Mouse (Mus musculus): ENCODE results near the gene Elmo3. TPM values are rescaled to one million over a fixed set of nuclear protein-coding genes. Genes with fewer than 3 reads are reported as not detected.

Gene Elmo3
- polyA plus RNA-seq, 1 experiment from 2014 or later = 2.4 TPM

DNA sequence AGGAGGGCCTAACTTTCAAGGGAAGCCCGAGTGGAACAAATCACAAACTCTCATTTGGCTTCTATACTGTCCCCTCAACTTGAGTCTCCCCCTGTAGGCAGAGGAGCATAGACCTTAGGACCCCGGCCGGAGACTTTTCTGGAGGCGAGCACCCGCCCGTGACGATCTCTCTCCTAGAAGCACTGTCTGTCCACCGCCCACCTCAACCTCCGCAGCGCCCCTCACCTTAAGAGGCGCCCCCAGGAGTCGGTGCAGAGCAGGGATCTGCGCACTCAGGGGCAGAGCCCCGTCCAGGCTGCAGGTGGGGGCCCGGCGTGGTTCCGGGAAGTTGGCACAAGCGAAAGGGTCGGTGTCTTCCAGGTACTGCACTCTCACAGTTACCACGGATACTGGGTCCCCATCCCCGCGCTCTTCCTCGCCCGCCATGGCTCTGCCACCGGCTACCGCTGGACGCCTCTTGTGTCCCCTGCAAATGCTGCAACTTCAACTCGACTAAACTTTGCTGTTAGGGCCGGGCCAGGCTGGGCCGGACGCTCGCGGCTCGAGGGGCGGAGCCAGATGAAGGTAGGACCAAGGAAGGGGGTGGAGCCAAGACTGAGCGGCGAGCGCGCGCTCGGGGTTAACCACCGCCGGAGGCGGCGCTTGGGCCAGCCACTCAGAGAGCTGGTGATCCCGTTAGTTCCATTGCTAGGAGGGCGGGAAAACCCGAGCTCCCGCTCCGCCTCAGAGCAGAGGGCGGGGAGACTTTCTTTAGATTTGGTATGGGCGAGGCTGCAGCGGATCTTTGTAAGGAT lies 42.2 kb downstream of the Elmo3 start, which contains the start of gene Fhod1:
Gene Fhod1, minus strand, starts transcription at position 526 of the 794 bp plus-strand sequence.
- ATAC-seq (replicated peaks; ENCODE audit: low FRiP score) = peak; percentile 91

DNA sequence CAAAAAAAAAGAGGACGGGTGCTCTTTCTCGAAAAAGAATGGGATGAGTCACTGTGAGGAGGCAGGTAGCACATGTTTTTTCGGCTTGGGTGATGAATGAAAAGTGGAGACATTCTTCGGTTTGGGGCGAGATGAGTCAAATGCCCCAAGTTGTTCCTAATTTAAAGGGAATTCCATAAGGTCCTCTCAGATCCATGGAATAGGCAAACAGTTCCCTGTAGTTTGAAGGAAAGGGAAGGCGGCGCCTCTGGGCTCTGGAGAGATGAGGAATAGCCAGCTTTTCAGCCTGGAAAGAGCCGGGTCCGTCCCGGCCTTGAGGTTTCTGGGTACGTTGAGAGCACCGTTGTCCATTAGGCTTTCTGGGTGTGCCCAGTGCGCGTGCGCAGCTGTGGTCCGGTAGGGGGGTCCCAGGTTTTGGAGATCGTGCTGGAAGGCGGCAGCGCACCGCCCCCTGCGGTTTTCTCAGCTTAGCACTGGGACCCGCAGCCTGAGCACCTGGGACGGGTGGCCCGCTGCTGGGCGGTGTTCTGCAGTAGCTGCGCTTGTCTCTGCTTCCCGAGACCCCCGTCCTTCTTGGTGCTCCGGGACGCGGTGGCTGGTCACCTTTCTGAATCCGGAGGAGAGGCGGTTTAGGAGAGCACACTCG lies 43.2 kb downstream of the Elmo3 start, which contains the start of gene Slc9a5:
Gene Slc9a5, plus strand, starts transcription at position 394 of the 646 bp plus-strand sequence.
- peaks cover 8% of the 10 kb centered on the region for H3K4me1 ChIP-seq (replicated peaks; ENCODE audit: control insufficient read depth, insufficient read depth, low read length)
- H3K9me3 ChIP-seq (ENCODE audit: control insufficient read depth, low read length) = no peaks in the 10 kb centered on the region
- ATAC-seq (replicated peaks; ENCODE audit: low FRiP score) (peak; percentile 37), DNase-seq (ENCODE audit: low spot score) (peak; percentile 91)
- H3K9ac ChIP-seq (ENCODE audit: low read length) = peak within 1 kb of the TSS; percentile 80
- H3K27ac ChIP-seq (ENCODE audit: low read depth, low read length) = peak within 1 kb of the TSS; percentile 59
- peak within 1 kb of the TSS; percentile 63 for H3K4me3 ChIP-seq (ENCODE audit: low read depth, low read length)
- peak within 1 kb of the TSS; percentile 78 for H3K4me2 ChIP-seq (ENCODE audit: low read depth, low read length, severe bottlenecking)
- WGBS = under 1% methylated on average over 34 of the region's 34 CpGs
- H3K36me3 ChIP-seq (ENCODE audit: control insufficient read depth, insufficient read depth, low read length) = no peaks in the 10 kb centered on the region
- H3K27me3 ChIP-seq (ENCODE audit: control insufficient read depth, insufficient read depth, low read length) = no peaks in the 10 kb centered on the region

More for the DNA sequence above, 42.2 kb downstream of the Elmo3 start, which contains the start of gene Fhod1:
- Histone ChIP-seq H3K4me3 (ENCODE audit: low read depth, low read length) (peak within 1 kb of the TSS; percentile 63), H3K27ac (ENCODE audit: low read depth, low read length) (peak within 1 kb of the TSS; percentile 59), H3K9ac (ENCODE audit: low read length) (peak within 1 kb of the TSS; percentile 80), H3K9me3 (ENCODE audit: control insufficient read depth, low read length) (no peaks in the 10 kb centered on the region), H3K4me1 (replicated peaks; ENCODE audit: control insufficient read depth, insufficient read depth, low read length) (peaks cover 8% of the 10 kb centered on the region), H3K27me3 (ENCODE audit: control insufficient read depth, insufficient read depth, low read length) (no peaks in the 10 kb centered on the region), H3K4me2 (ENCODE audit: low read depth, low read length, severe bottlenecking) (peak within 1 kb of the TSS; percentile 78), H3K36me3 (ENCODE audit: control insufficient read depth, insufficient read depth, low read length) (no peaks in the 10 kb centered on the region)
- DNase-seq (ENCODE audit: low spot score) = peak; percentile 97
- under 1% methylated on average over 53 of the region's 53 CpGs for WGBS

DNA sequence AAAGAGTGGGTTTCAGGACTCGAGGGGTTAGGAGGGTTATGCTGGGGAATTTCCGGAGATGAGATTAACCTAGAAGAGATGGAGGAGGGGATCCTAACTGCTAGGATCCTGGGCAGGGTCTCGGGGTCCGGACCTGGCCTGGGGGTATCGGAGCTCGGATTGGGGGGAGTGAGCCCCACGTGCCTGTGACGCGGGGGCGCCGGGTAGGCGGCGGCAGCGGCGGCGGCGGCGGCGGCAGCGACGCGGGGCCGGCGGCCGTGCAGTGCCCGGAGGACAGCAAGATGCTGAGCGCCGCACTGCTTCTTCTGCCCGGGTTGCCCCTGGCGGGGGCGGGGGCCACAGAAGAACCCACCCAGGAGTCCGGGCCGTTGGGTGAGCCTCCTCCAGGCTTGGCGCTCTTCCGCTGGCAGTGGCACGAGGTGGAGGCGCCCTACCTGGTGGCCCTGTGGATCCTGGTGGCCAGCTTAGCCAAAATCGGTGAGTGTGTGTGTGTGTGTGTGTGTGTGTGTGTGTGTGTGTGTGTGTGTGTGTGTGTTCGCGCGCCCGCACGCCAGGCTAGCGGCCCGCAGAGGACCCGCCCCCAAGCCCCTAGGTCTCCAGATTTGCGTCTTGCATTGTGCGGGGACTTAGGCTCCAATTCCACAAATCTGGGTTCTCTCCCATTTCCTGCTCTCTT lies 43.8 kb downstream of the Elmo3 start:
- no peaks in the 10 kb centered on the region for H3K27me3 ChIP-seq (ENCODE audit: control insufficient read depth, insufficient read depth, low read length)
- peak; percentile 26 for ATAC-seq (replicated peaks; ENCODE audit: low FRiP score)
- H3K4me2 ChIP-seq (ENCODE audit: low read depth, low read length, severe bottlenecking) = peak overlapping the region; percentile 78
- under 1% methylated on average over 31 of the region's 48 CpGs for WGBS
- H3K9ac ChIP-seq (ENCODE audit: low read length) = peak overlapping the region; percentile 80
- no peak overlapping the region for H3K27ac ChIP-seq (ENCODE audit: low read depth, low read length)
- DNase-seq (ENCODE audit: low spot score) = peak; percentile 81
- no peaks in the 10 kb centered on the region for H3K36me3 ChIP-seq (ENCODE audit: control insufficient read depth, insufficient read depth, low read length)
- peak overlapping the region; percentile 63 for H3K4me3 ChIP-seq (ENCODE audit: low read depth, low read length)
- peaks cover 8% of the 10 kb centered on the region for H3K4me1 ChIP-seq (replicated peaks; ENCODE audit: control insufficient read depth, insufficient read depth, low read length)
- no peaks in the 10 kb centered on the region for H3K9me3 ChIP-seq (ENCODE audit: control insufficient read depth, low read length)

DNA sequence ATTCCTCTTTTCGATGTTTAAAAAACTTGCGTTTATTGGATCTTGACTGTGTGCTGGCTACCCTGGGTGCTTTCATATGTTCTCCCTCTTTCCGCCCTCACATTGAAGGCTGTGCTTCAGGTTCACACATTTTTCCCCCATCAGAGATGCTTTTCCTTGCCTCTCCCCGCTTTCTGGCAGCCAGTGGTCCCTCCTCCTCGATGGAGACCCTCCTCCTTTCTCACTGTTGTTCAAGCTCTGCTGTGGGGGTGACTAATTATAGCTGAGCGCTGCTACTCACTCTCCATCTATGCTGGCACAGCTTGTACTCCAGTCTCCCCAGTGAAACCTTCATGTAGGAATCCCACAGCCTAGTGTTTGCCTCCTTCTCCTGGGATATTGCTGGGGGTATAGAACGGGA lies 44.8 kb downstream of the Elmo3 start:
- H3K4me2 ChIP-seq (ENCODE audit: low read depth, low read length, severe bottlenecking) = peak overlapping the region; percentile 78; the same call in 1 of the 2 replicates
- H3K4me3 ChIP-seq (ENCODE audit: low read depth, low read length) = peak overlapping the region; percentile 63; the same call in 1 of the 2 replicates
- ATAC-seq (replicated peaks; ENCODE audit: low FRiP score) (no peak), DNase-seq (ENCODE audit: low spot score) (peak; percentile 51)
- H3K36me3 ChIP-seq (ENCODE audit: control insufficient read depth, insufficient read depth, low read length) = no peaks in the 10 kb centered on the region
- WGBS = 45% methylated on average over 7 of the region's 7 CpGs
- H3K27me3 ChIP-seq (ENCODE audit: control insufficient read depth, insufficient read depth, low read length) = no peaks in the 10 kb centered on the region
- H3K27ac ChIP-seq (ENCODE audit: low read depth, low read length) = no peak overlapping the region
- H3K9ac ChIP-seq (ENCODE audit: low read length) = peak overlapping the region; percentile 80; the same call in 1 of the 2 replicates
- no peaks in the 10 kb centered on the region for H3K9me3 ChIP-seq (ENCODE audit: control insufficient read depth, low read length)
- H3K4me1 ChIP-seq (replicated peaks; ENCODE audit: control insufficient read depth, insufficient read depth, low read length) = peaks cover 8% of the 10 kb centered on the region

DNA sequence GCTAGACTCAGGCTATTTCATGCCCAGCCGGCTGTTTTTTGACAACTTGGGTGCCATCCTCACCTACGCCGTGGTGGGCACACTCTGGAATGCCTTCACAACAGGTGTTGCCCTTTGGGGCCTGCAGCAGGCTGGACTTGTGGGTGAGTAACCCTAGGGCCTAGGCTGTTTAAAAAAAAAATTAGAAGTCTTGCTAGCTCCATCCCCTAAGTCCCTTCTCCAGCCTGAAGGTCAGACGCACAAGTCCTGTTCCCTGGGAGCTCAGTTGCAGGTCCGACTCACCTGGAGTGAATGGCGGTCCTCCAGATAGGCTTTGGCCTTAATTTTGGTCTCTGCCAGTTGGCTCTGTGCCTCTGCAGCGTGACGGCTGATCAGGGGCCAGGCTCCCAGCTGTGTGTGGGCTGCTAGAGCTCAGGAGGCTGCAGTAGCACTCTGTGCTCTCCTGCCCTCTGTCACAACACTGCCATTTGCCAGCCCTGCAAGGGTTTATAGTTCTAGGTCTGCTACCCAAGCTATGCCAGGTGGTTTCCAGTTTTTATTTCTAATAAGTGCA lies 48.3 kb downstream of the Elmo3 start:
- Histone ChIP-seq H3K4me3 (ENCODE audit: low read depth, low read length) (no peak overlapping the region), H3K9me3 (ENCODE audit: control insufficient read depth, low read length) (no peaks in the 10 kb centered on the region), H3K9ac (ENCODE audit: low read length) (no peak overlapping the region), H3K27me3 (ENCODE audit: control insufficient read depth, insufficient read depth, low read length) (no peaks in the 10 kb centered on the region), H3K36me3 (ENCODE audit: control insufficient read depth, insufficient read depth, low read length) (no peaks in the 10 kb centered on the region; the same call in 1 of the 2 replicates), H3K4me2 (ENCODE audit: low read depth, low read length, severe bottlenecking) (no peak overlapping the region), H3K27ac (ENCODE audit: low read depth, low read length) (no peak overlapping the region), H3K4me1 (replicated peaks; ENCODE audit: control insufficient read depth, insufficient read depth, low read length) (peaks cover under 1% of the 10 kb centered on the region; the same call in 1 of the 2 replicates)
- ATAC-seq (replicated peaks; ENCODE audit: low FRiP score) (no peak), DNase-seq (ENCODE audit: low spot score) (no peak)
- 81% methylated on average over 8 of the region's 8 CpGs for WGBS

DNA sequence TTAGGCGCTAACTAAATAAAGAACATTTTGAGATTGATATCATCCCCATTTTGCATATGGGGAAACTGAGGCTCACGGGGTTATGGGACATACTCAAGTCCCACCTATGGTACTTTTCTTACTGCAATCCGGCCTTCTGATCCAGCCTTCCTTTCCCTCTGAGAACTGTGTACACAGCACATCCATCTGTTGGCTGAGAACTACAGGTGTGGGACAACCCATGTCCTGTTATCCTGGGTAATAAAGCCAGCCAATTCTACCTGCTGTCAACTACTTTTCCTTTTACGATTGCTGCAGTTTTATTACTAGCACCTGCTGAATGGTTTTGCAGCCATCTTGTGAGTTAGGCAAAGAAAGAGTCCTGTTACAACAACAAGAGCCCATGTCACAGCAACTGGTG lies 49.1 kb downstream of the Elmo3 start:
- 90% methylated on average over 4 of the region's 4 CpGs for WGBS
- ATAC-seq (replicated peaks; ENCODE audit: low FRiP score) = no peak
- no peaks in the 10 kb centered on the region; the same call in 1 of the 2 replicates for H3K36me3 ChIP-seq (ENCODE audit: control insufficient read depth, insufficient read depth, low read length)

DNA sequence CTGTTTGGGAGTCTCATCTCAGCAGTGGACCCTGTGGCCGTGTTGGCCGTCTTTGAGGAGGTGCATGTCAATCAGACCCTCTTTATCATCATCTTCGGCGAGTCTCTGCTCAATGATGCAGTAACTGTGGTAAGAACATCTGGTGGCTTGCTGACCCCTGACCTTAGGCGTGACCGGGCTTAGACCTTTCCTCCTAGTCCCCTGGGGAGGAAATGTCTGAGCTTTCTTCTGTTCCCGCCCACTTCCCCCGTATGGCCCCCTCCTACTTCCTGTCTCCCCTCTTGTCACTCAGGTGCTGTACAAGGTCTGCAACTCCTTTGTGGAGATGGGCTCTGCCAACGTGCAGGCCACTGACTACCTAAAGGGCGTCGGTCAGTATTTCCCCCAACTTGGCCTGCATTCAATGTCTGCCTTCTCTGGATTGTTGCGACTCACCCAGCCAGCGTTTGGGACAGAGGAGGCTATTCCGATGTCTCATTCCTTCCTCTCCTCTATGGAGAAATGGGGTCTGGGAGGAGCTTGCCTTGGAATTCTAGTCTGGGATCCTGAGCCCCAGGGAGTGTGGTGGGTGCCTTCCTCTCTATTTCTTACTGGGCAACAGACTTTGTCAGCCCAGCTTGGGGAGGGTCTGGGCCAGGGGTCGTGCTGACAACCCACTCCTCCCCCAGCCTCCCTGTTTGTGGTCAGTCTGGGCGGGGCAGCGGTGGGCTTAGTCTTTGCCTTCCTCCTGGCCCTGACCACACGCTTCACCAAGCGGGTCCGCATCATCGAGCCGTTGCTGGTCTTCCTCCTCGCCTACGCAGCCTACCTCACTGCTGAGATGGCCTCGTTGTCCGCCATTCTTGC lies 50.0 kb downstream of the Elmo3 start:
- Histone ChIP-seq H3K9ac (ENCODE audit: low read length) (no peak overlapping the region; the same call in 1 of the 2 replicates), H3K27ac (ENCODE audit: low read depth, low read length) (no peak overlapping the region), H3K27me3 (ENCODE audit: control insufficient read depth, insufficient read depth, low read length) (no peaks in the 10 kb centered on the region), H3K4me3 (ENCODE audit: low read depth, low read length) (no peak overlapping the region), H3K36me3 (ENCODE audit: control insufficient read depth, insufficient read depth, low read length) (no peaks in the 10 kb centered on the region; the same call in 1 of the 2 replicates), H3K4me2 (ENCODE audit: low read depth, low read length, severe bottlenecking) (no peak overlapping the region), H3K4me1 (replicated peaks; ENCODE audit: control insufficient read depth, insufficient read depth, low read length) (no peaks in the 10 kb centered on the region), H3K9me3 (ENCODE audit: control insufficient read depth, low read length) (no peaks in the 10 kb centered on the region)
- ATAC-seq (replicated peaks; ENCODE audit: low FRiP score) (no peak), DNase-seq (ENCODE audit: low spot score) (no peak)
- 79% methylated on average over 26 of the region's 26 CpGs for WGBS

More for the DNA sequence above, 49.1 kb downstream of the Elmo3 start:
- no peaks in the 10 kb centered on the region for H3K4me1 ChIP-seq (replicated peaks; ENCODE audit: control insufficient read depth, insufficient read depth, low read length)
- no peak overlapping the region for H3K4me3 ChIP-seq (ENCODE audit: low read depth, low read length)
- no peak for DNase-seq (ENCODE audit: low spot score)
- H3K9ac ChIP-seq (ENCODE audit: low read length) = no peak overlapping the region
- no peak overlapping the region for H3K4me2 ChIP-seq (ENCODE audit: low read depth, low read length, severe bottlenecking)
- no peaks in the 10 kb centered on the region for H3K9me3 ChIP-seq (ENCODE audit: control insufficient read depth, low read length)
- H3K27me3 ChIP-seq (ENCODE audit: control insufficient read depth, insufficient read depth, low read length) = no peaks in the 10 kb centered on the region
- no peak overlapping the region for H3K27ac ChIP-seq (ENCODE audit: low read depth, low read length)

Data from forebrain, embryonic 11.5 days (tissue).